Mouse (Mus musculus) heart, embryonic 12.5 days (tissue): Measurements from ENCODE around the gene Pam. TPM values are rescaled to one million over a fixed set of nuclear protein-coding genes. Genes with fewer than 3 reads are reported as not detected.

Source experiments
- ATAC-seq: fragments of 200-750 bp; cut with Nextera tagmentation; 2 replicates; pipeline ENCODE4 v1.8.0; 2017; ENCODE audit warnings: moderate TSS enrichment, moderate library complexity; ENCODE audit not compliant: insufficient number of reproducible peaks, low FRiP score
- H3K27ac ChIP-seq: fragments of 300-500 bp; sonication (generic); 2 replicates; pipeline ENCODE4 v1.5.1; 2016; ENCODE audit warnings: mild to moderate bottlenecking, moderate library complexity; ENCODE audit not compliant: poor library complexity, severe bottlenecking
- H3K27me3 ChIP-seq: fragments of 300-500 bp; sonication (generic); replicated peaks from 2 replicates; pipeline ENCODE4 v1.6.1; 2016; ENCODE audit warnings: mild to moderate bottlenecking, moderate library complexity
- H3K36me3 ChIP-seq: fragments of 300-500 bp; sonication (generic); 2 replicates; pipeline ENCODE4 v1.6.1; 2016; ENCODE audit warnings: mild to moderate bottlenecking, moderate library complexity
- H3K4me1 ChIP-seq: fragments of 300-500 bp; sonication (generic); replicated peaks from 2 replicates; pipeline ENCODE4 v1.6.1; 2016; ENCODE audit warnings: mild to moderate bottlenecking
- H3K4me2 ChIP-seq: fragments of 300-500 bp; sonication (generic); 2 replicates; pipeline ENCODE4 v1.6.1; 2016; ENCODE audit warnings: mild to moderate bottlenecking, moderate library complexity
- H3K4me3 ChIP-seq: fragments of 300-500 bp; sonication (generic); 2 replicates; pipeline ENCODE4 v1.5.1; 2016; ENCODE audit warnings: mild to moderate bottlenecking
- H3K9ac ChIP-seq: fragments of 300-500 bp; sonication (generic); 2 replicates; pipeline ENCODE4 v1.6.1; 2016; ENCODE audit warnings: mild to moderate bottlenecking, moderate library complexity
- H3K9me3 ChIP-seq: fragments of 300-500 bp; sonication (generic); replicated peaks from 2 replicates; pipeline ENCODE4 v1.6.1; 2016; ENCODE audit warnings: mild to moderate bottlenecking, moderate library complexity
- WGBS: fragments of 180-500 bp; shearing (Covaris S2); methylation state at CpG from one replicate; pipeline ENCODE4 v1.1.7; 2016; 5-methylcytosine and 5-hydroxymethylcytosine counted together
- polyA plus RNA-seq: library from polyadenylated mRNA; unstranded; fragments of >200 nt; fragmentation: Nextera tagmentation; extraction: Ambion mirVana; gene quantifications from 2 replicates; pipeline ENCODE4 v1.2.1, GENCODE M21; 2016

The Pam gene
- polyA plus RNA-seq, 1 experiment from 2014 or later: 393 TPM

GRCm38 (mm10) chr1:98078735-98079134 is 16.7 kb downstream of the Pam start:
- no peak overlapping the region for H3K4me3 ChIP-seq
- H3K4me1 ChIP-seq: peaks cover 40% of the 10 kb centered on the region
- 87% methylated on average over 7 of the region's 7 CpGs for WGBS
- H3K36me3 ChIP-seq: no peaks in the 10 kb centered on the region
- H3K27me3 ChIP-seq: no peaks in the 10 kb centered on the region
- H3K27ac ChIP-seq: no peak overlapping the region
- no peak overlapping the region for H3K9ac ChIP-seq
- H3K9me3 ChIP-seq: no peaks in the 10 kb centered on the region
- no peak for ATAC-seq
- no peak overlapping the region for H3K4me2 ChIP-seq

GRCm38 (mm10) chr1:98073826-98074225 is 21.6 kb downstream of the Pam start:
- H3K4me2 ChIP-seq: no peak overlapping the region
- H3K9me3 ChIP-seq: no peaks in the 10 kb centered on the region
- H3K9ac ChIP-seq: no peak overlapping the region
- H3K36me3 ChIP-seq: no peaks in the 10 kb centered on the region
- no peak overlapping the region for H3K4me3 ChIP-seq
- peaks cover 28% of the 10 kb centered on the region for H3K4me1 ChIP-seq
- no peaks in the 10 kb centered on the region for H3K27me3 ChIP-seq
- H3K27ac ChIP-seq: no peak overlapping the region
- 61% methylated on average over 4 of the region's 4 CpGs for WGBS
- ATAC-seq: no peak

GRCm38 (mm10) chr1:98073127-98073526 is 22.3 kb downstream of the Pam start:
- Histone ChIP-seq H3K4me3 (no peak overlapping the region), H3K36me3 (no peaks in the 10 kb centered on the region), H3K9me3 (no peaks in the 10 kb centered on the region), H3K27me3 (no peaks in the 10 kb centered on the region), H3K4me2 (no peak overlapping the region), H3K27ac (no peak overlapping the region), H3K4me1 (peaks cover 28% of the 10 kb centered on the region), H3K9ac (no peak overlapping the region)
- no peak for ATAC-seq
- 70% methylated on average over 2 of the region's 2 CpGs for WGBS

GRCm38 (mm10) chr1:98072045-98072444 is 23.4 kb downstream of the Pam start:
- H3K27me3 ChIP-seq: no peaks in the 10 kb centered on the region
- no peak overlapping the region for H3K4me3 ChIP-seq
- WGBS: 51% methylated on average over 6 of the region's 6 CpGs
- no peak for ATAC-seq
- 0 out of 2 replicates have a peak, but pooled peaks cover 3% of the 10 kb centered on the region for H3K9me3 ChIP-seq
- no peak overlapping the region for H3K27ac ChIP-seq
- no peaks in the 10 kb centered on the region for H3K36me3 ChIP-seq
- H3K9ac ChIP-seq: no peak overlapping the region
- H3K4me1 ChIP-seq: peaks cover 24% of the 10 kb centered on the region
- no peak overlapping the region for H3K4me2 ChIP-seq

- H3K4me3 ChIP-seq: no peak overlapping the region
- H3K4me1 ChIP-seq: peaks cover 24% of the 10 kb centered on the region
- WGBS: 81% methylated on average over 9 of the region's 9 CpGs
- no peaks in the 10 kb centered on the region for H3K27me3 ChIP-seq
- H3K4me2 ChIP-seq: no peak overlapping the region
- H3K36me3 ChIP-seq: no peaks in the 10 kb centered on the region
- no peak overlapping the region for H3K27ac ChIP-seq
- no peak for ATAC-seq
- H3K9me3 ChIP-seq: 0 out of 2 replicates have a peak, but pooled peaks cover 3% of the 10 kb centered on the region
- no peak overlapping the region for H3K9ac ChIP-seq
Measured at GRCm38 (mm10) chr1:98071436-98071835, 24.0 kb downstream of the Pam start.

GRCm38 (mm10) chr1:98070743-98071325 is 24.6 kb downstream of the Pam start:
- Histone ChIP-seq H3K4me3 (no peak overlapping the region), H3K36me3 (no peaks in the 10 kb centered on the region), H3K4me2 (no peak overlapping the region), H3K4me1 (peaks cover 24% of the 10 kb centered on the region), H3K9me3 (0 out of 2 replicates have a peak, but pooled peaks cover 3% of the 10 kb centered on the region), H3K27me3 (no peaks in the 10 kb centered on the region), H3K27ac (no peak overlapping the region), H3K9ac (no peak overlapping the region)
- 48% methylated on average over 5 of the region's 5 CpGs for WGBS
- ATAC-seq: no peak; the same call in 1 of the 2 replicates

GRCm38 (mm10) chr1:98068177-98068576 is 27.3 kb downstream of the Pam start:
- no peaks in the 10 kb centered on the region for H3K27me3 ChIP-seq
- H3K4me1 ChIP-seq: peaks cover 15% of the 10 kb centered on the region
- H3K27ac ChIP-seq: no peak overlapping the region
- ATAC-seq: no peak
- no peak overlapping the region for H3K4me3 ChIP-seq
- no peak overlapping the region for H3K9ac ChIP-seq
- H3K4me2 ChIP-seq: no peak overlapping the region
- WGBS: 82% methylated on average over 4 of the region's 4 CpGs
- 0 out of 2 replicates have a peak, but pooled peaks cover 3% of the 10 kb centered on the region for H3K9me3 ChIP-seq
- no peaks in the 10 kb centered on the region for H3K36me3 ChIP-seq

- Histone ChIP-seq H3K27ac (no peak overlapping the region), H3K9me3 (no peaks in the 10 kb centered on the region), H3K4me2 (no peak overlapping the region), H3K4me3 (no peak overlapping the region), H3K9ac (no peak overlapping the region), H3K4me1 (0 out of 2 replicates have a peak, but pooled peaks cover 2% of the 10 kb centered on the region), H3K36me3 (no peaks in the 10 kb centered on the region), H3K27me3 (no peaks in the 10 kb centered on the region)
- 41% methylated on average over 2 of the region's 2 CpGs for WGBS
- no peak for ATAC-seq
Measured at GRCm38 (mm10) chr1:98062074-98062473, 33.4 kb downstream of the Pam start.

- no peak overlapping the region for H3K27ac ChIP-seq
Measured at GRCm38 (mm10) chr1:98059401-98059800, 36.0 kb downstream of the Pam start.

GRCm38 (mm10) chr1:98056996-98057945 is 38.2 kb downstream of the Pam start:
- Histone ChIP-seq H3K27me3 (no peaks in the 10 kb centered on the region), H3K4me1 (peaks cover 7% of the 10 kb centered on the region), H3K4me2 (no peak overlapping the region), H3K9ac (no peak overlapping the region), H3K9me3 (no peaks in the 10 kb centered on the region), H3K27ac (no peak overlapping the region), H3K4me3 (no peak overlapping the region), H3K36me3 (no peaks in the 10 kb centered on the region)
- no peak for ATAC-seq
- 69% methylated on average over 11 of the region's 11 CpGs for WGBS

More at GRCm38 (mm10) chr1:98059401-98059800, 36.0 kb downstream of the Pam start:
- no peak overlapping the region for H3K4me3 ChIP-seq
- 56% methylated on average over 1 of the region's 1 CpGs for WGBS
- H3K36me3 ChIP-seq: no peaks in the 10 kb centered on the region
- H3K4me2 ChIP-seq: no peak overlapping the region
- no peaks in the 10 kb centered on the region for H3K27me3 ChIP-seq
- H3K4me1 ChIP-seq: peaks cover 7% of the 10 kb centered on the region
- no peaks in the 10 kb centered on the region for H3K9me3 ChIP-seq
- no peak for ATAC-seq
- no peak overlapping the region for H3K9ac ChIP-seq

- no peak for ATAC-seq
- no peak overlapping the region for H3K27ac ChIP-seq
Measured at GRCm38 (mm10) chr1:98056277-98056676, 39.2 kb downstream of the Pam start.

More at GRCm38 (mm10) chr1:98056277-98056676, 39.2 kb downstream of the Pam start:
- Histone ChIP-seq H3K9ac (no peak overlapping the region), H3K4me3 (no peak overlapping the region), H3K9me3 (no peaks in the 10 kb centered on the region), H3K27me3 (no peaks in the 10 kb centered on the region), H3K36me3 (no peaks in the 10 kb centered on the region), H3K4me1 (peaks cover 7% of the 10 kb centered on the region), H3K4me2 (no peak overlapping the region)
- WGBS: 54% methylated on average over 6 of the region's 6 CpGs
